Mouse (Mus musculus) megakaryocyte, adult 5-6 weeks (primary cell): ENCODE measurements at regions not wholly inside any gene's neighbourhood (a gene's known extent, or its start where the extent isn't known, plus 50 kb on each side); places are given as distances from the start of the nearest gene placed in this dataset.
"Not testable (repeated sequence)": the region's sequence is repeated elsewhere in the genome, so short reads cannot be mapped to it uniquely, and the experiment has no call there.

Experiments
- ATAC-seq: 2 replicates; pipeline ENCODE4 v1.8.0; 2016; ENCODE audit warnings: mild to moderate bottlenecking, inconsistent platforms; ENCODE audit not compliant: poor library complexity, severe bottlenecking

DNA sequence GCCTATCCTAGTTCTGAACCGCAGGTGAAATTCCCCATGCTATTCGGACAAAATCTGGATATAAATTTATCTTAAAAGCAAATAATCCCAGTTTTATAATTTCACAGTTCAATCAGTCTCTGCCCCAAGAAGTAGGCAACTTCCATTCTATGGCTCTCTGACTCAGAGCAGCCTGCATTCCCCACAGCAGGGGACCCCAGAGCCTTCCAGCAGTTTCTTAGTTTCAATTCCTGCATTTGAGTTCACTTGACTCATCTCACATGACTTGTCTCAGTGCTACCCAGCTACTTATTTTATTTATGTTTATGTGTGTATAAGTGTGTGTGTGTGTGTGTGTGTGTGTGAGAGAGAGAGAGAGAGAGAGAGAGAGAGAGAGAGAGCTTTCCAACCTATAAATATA lies 650.0 kb downstream of the Nebl start:
- ATAC-seq, result no peak

DNA sequence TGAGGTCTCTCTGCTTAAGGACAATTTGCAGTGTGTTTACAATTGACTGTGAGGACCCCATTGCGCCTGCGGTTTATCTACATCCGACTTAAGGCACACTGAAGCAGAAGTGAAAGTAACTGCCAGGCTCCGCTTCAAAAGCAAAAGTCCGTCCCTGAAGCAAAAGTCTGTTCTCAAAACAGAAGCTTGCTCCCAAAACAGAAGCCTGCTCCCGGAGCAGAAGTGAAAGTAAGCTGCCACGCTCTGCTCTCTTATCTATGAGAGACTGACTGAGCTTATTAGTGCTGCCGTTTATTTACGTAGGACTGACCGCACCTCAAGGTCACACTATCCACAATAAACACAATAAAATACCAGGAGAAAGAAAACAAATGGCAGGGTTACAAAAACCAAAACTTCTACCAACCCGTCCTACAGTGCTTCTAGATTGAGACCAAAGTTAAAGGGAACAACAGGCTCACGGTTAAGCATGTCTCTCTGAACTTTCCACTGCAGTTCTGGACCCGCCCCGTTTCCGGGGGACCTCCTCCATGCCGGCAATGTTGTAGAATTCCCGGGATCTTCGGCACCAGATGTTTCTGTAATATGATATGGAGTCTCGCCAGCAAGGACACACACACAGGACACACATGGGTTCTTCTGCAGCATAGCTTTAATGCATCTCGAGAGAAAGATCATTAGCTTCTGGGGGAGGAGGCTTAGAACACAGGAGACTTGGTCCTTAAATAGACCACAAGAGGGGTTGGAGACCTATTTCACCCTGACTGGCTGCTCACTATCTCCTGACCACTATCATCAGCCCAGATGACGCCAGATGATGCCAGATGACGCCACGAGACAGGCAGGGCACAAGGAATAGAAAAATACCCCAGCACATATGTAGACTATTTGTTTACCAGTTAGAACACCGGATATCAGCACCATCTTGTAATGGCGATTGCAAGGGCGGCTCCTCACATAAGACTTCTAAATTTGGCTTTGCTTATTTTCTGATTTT lies 665.8 kb downstream of the Nebl start:
- not testable (repeated sequence) for ATAC-seq
